Mouse (Mus musculus): ENCODE measurements around the gene Appbp2.

The Appbp2 gene

DNA sequence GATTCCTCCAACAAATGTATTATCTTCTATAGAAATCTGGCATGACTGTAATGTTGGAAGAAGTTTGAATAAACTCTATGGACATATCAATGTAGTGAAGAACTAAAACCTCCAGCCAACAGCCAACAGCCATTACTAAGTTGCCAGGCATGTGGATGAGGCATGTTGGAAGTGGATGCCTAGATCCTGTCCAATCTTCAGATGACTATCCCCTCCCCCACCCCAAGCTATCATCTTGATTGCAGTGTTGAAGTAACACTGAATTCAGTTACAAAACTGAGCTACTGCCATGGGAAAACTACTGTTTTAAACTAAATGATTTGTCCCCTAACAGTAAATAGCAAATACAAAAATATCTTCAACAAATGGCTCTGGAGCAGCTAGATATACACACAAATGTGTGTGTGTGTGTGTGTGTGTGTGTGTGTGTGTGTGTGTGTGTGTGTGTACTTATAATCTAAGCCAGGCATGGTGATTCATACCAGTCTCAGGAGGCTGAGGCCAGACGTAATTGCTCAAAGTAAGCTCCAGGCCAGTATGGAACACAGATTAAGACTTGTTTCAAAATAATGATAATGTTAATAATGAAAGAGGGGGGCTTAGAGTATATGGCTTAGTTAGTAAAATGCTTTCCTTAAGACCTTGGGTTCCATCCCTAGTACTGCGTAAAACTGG lies 82.5 kb downstream of the Appbp2 start:
- no peak for DNase-seq

DNA sequence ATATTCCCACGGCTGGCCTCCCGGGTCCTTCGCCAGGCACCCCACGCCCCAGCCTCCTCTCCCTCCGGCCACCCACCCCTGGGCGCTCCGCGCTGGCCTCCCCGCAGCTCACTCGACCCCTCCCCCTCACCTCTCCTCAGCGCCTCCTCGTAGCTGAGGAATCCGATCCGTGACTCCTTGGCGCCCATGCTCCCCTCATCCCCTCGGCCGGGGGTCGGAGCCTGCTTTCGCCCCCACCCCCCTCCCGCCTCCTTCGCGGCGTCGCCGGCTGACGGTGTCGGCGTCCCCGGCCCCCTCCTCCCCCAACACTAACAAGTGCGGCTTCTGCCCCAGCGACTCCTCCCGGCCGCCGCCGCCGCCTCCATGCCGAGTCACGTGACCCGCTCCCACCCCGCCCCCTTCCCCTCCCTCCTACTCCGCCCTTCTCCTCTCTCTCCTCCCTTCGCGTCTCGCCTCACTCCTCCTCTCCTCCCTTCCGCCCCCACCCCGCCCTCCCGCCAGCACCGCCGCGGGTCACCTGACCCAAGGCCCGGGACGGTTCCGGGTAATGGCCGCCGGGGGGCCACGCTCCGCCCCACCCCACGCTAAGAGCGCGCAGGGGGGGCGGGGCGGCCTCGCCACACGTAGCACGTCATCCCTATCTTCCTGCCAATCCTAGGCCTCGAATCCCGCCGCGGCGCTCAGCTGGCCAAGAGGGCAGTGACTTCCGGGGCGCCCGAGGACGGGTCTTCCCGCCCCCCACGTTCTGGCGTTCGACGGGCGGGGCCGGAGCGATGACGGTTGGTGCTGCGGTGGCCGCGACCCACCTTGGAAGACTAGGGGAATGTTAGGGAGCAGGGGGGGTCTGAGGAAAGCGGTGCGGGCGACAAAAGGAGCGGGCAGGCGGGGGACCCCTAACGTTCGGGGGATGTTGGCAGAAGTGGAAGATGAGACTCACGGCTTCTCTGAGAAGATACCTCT lies 95.1 kb downstream of the Appbp2 start, which contains the start of gene Usp32:
TSS of gene Usp32 (minus strand) at position 581 of the 960 bp plus-strand sequence.
- peak; percentile 96 for DNase-seq

DNA sequence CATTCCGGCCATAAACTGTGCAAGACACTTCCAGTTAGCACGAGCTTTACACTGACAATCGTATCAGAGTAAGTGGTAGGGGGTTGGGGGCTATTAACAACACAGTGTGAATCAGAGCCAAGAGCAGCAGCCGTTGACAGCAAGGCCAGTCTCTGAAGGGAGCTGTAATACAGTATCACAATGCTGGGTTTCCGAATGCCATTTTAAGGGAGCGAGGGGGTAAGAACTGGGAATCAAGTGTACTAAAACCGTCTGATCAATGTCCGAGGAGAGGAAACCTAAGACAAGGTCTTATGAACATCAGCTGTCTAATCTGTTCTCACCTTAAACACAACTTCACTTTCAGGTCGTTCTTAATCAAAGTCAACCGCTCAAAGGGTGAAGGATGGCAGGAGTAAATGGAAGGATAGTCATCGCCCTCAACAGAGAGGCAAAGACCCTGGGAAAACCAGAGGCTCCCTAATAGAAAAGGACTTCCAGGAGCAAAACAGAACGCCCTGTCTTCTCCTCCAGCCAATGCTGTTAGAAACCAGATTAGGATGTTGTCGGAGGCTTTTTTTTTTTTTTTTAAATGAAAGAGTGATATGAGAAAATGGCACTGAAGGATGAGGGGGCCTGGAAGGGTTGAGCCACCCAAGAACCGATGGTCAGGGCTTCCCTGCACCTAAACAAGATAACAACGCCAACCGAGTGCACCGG lies 96.0 kb downstream of the Appbp2 start:
- DNase-seq = peak; percentile 9
